In genomic region chr9:21889229-21889628, GRCm38 (mm10) we compare ENCODE assay signal across 19 mouse cellular contexts. TPM values are rescaled to one million over a fixed set of nuclear protein-coding genes. Genes with fewer than 3 reads are reported as not detected.
A peak's percentile ranks its signal among the peaks of the same experiment; 100 is the strongest.
DNase-seq lines count a peak whose midpoint lies in the region; ATAC-seq and TF ChIP-seq lines count a peak whose summit lies in the region.
"Had no signal": no experiment of that assay in that cellular context is flagged by ENCODE, and none has a peak within 500 bp of the region (broad histone marks: within the 10 kb centered on the region; RNA-seq: fewer than 3 reads in every experiment).

No protein-coding gene starts in this region.

- DNase-seq in gastrocnemius, adult 2 months: no peak
- no peak for DNase-seq in gastrocnemius, postnatal 4 days (ENCODE audit: low spot score in 2 of 2)
- DNase-seq in liver, adult 2 months (ENCODE audit: extremely low read depth, low read depth, low spot score): peak; percentile 33
- DNase-seq in liver, embryonic 11.5 days (ENCODE audit: low spot score): no peak
- DNase-seq in NIH3T3 (ENCODE audit: low read depth): peak; percentile 33
- no peak for DNase-seq in urinary bladder, postnatal 10 days (ENCODE audit: low spot score)
- DNase-seq: B cell, adult 2 months; cerebellum, adult 11 months; heart, adult 11 months; lung, postnatal 14 days; right cerebral cortex, adult 18-20 months had no signal

- H3K4me2 ChIP-seq in liver, embryonic 11.5 days: no peak overlapping the region
- H3K4me2 ChIP-seq: embryonic facial prominence, embryonic 13.5 days; heart, embryonic 15.5 days; hindbrain, embryonic 15.5 days; midbrain, embryonic 12.5 days had no signal

- no peaks in the 10 kb centered on the region for H3K4me1 ChIP-seq in liver, adult 2 months (ENCODE audit: control insufficient read depth, insufficient read depth, low read length)
- H3K4me1 ChIP-seq in liver, embryonic 11.5 days (replicated peaks; ENCODE audit: control insufficient read depth, insufficient read depth, low read length): no peaks in the 10 kb centered on the region
- H3K4me1 ChIP-seq: embryonic facial prominence, embryonic 13.5 days; heart, embryonic 15.5 days; hindbrain, embryonic 15.5 days; midbrain, embryonic 12.5 days had no signal

- 51% methylated on average over 3 of the region's 3 CpGs for WGBS in liver, adult 2 months
- 54% methylated on average over 3 of the region's 3 CpGs for WGBS in liver, embryonic 11.5 days

- no peak overlapping the region for H3K4me3 ChIP-seq in gastrocnemius, adult 2 months
- H3K4me3 ChIP-seq in liver, adult 2 months (ENCODE audit: insufficient read depth, low read depth, low read length): no peak overlapping the region
- H3K4me3 ChIP-seq in liver, embryonic 11.5 days (ENCODE audit: low read depth, low read length): no peak overlapping the region
- H3K4me3 ChIP-seq: embryonic facial prominence, embryonic 13.5 days; heart, embryonic 15.5 days; hindbrain, embryonic 15.5 days; midbrain, embryonic 12.5 days; myocyte had no signal

- H3K36me3 ChIP-seq in liver, adult 2 months (ENCODE audit: control insufficient read depth, insufficient read depth, low read length): no peaks in the 10 kb centered on the region
- no peaks in the 10 kb centered on the region for H3K36me3 ChIP-seq in liver, embryonic 11.5 days (ENCODE audit: control insufficient read depth, insufficient read depth, low read length)
- H3K36me3 ChIP-seq: embryonic facial prominence, embryonic 13.5 days; heart, embryonic 15.5 days; hindbrain, embryonic 15.5 days; midbrain, embryonic 12.5 days had no signal

- H3K27me3 ChIP-seq in liver, adult 2 months (ENCODE audit: control insufficient read depth, insufficient read depth, low read length): no peaks in the 10 kb centered on the region; the same call in 1 of the 2 replicates
- H3K27me3 ChIP-seq in liver, embryonic 11.5 days (replicated peaks; ENCODE audit: control insufficient read depth, insufficient read depth, low read length): peaks cover under 1% of the 10 kb centered on the region; the same call in 1 of the 2 replicates
- H3K27me3 ChIP-seq: heart, embryonic 15.5 days; hindbrain, embryonic 15.5 days had no signal

- H3K9me3 ChIP-seq in liver, embryonic 11.5 days (ENCODE audit: control insufficient read depth, low read length): no peaks in the 10 kb centered on the region
- H3K9me3 ChIP-seq: embryonic facial prominence, embryonic 13.5 days; heart, embryonic 15.5 days; hindbrain, embryonic 15.5 days; midbrain, embryonic 12.5 days had no signal

- no peak overlapping the region for H3K27ac ChIP-seq in gastrocnemius, adult 2 months
- H3K27ac ChIP-seq in liver, adult 2 months (replicated peaks; ENCODE audit: insufficient read depth, low read depth, low read length): no peak overlapping the region
- H3K27ac ChIP-seq in liver, embryonic 11.5 days (ENCODE audit: low read depth, low read length): no peak overlapping the region
- H3K27ac ChIP-seq: embryonic facial prominence, embryonic 13.5 days; heart, embryonic 15.5 days; hindbrain, embryonic 15.5 days; midbrain, embryonic 12.5 days had no signal

- intact Hi-C loops in gastrocnemius, adult 2 months (cut with DNase I): no loop called here

- no peak for ATAC-seq in liver, embryonic 11.5 days (replicated peaks; ENCODE audit: low FRiP score)
- ATAC-seq in megakaryocyte progenitor cell, adult 5-6 weeks (replicated peaks; ENCODE audit: poor library complexity): peak; percentile 63
- ATAC-seq in cerebellum, adult (ENCODE audit: insufficient number of reproducible peaks, low FRiP score, low TSS enrichment): no peak
- ATAC-seq: activated CD4-positive, CD25-positive, alpha-beta regulatory T cell, adult 4 months had no signal

- no peak for TF ChIP-seq POLR2A in liver, adult 2 months (IDR thresholded peaks at IDR 0.05; ENCODE audit: extremely low read depth, insufficient read depth, low read length)

- peak; percentile 14; the same call in 1 of the 2 replicates for TF ChIP-seq CTCF in gastrocnemius, adult 2 months (IDR thresholded peaks at IDR 0.05)
- peak; percentile 76 for TF ChIP-seq CTCF in liver, adult 2 months (IDR thresholded peaks at IDR 0.05; ENCODE audit: low read depth, low read length)

- no peak overlapping the region for H3K9ac ChIP-seq in liver, adult 2 months (ENCODE audit: low read depth, low read length)
- no peak overlapping the region for H3K9ac ChIP-seq in liver, embryonic 11.5 days (ENCODE audit: low read depth, low read length)
- H3K9ac ChIP-seq: embryonic facial prominence, embryonic 13.5 days; heart, embryonic 15.5 days; hindbrain, embryonic 15.5 days; midbrain, embryonic 12.5 days had no signal

- no peaks in the 10 kb centered on the region for H3K79me2 ChIP-seq in liver, adult 2 months (ENCODE audit: control insufficient read depth, insufficient read depth, low read length)

RNA-seq across cellular contexts. Expression of gene Rab3d, which starts 28.8 kb away (rescaled TPM):
- total RNA-seq in gastrocnemius, adult 2 months (2021): 1 to 10 TPM; 2.6 to 3.5 TPM
- 10 to 100 TPM; 12.6 to 16.1 TPM for total RNA-seq in gastrocnemius, postnatal 4 days (2021)
- 5.5 and 5.6 TPM in 2 replicates for total RNA-seq in liver, adult 2 months (2014; rRNA removed)
- polyA plus RNA-seq in liver, adult 2 months (2012; rRNA removed): 8.0 and 16.6 TPM in 2 replicates
- 5.7 and 7.3 TPM in 2 replicates for polyA plus RNA-seq in liver, embryonic 11.5 days (2014; fragmentation: Nextera tagmentation; extraction: Ambion mirVana)
- 14.5 and 20.1 TPM in 2 replicates for total RNA-seq in megakaryocyte progenitor cell, adult 5-6 weeks (2015)
- total RNA-seq in megakaryocyte progenitor cell, adult 5-6 weeks (2017): 37.3 and 50.6 TPM in 2 replicates

RNA-seq across cellular contexts. Expression of gene Dock6, which starts 36.8 kb away (rescaled TPM):
- total RNA-seq in gastrocnemius, adult 2 months (2021): 10 to 100 TPM in 1 of 2 experiments, 1 to 10 TPM in 1; 9.4 to 10.5 TPM
- 10 to 100 TPM; 34.3 to 44.5 TPM for total RNA-seq in gastrocnemius, postnatal 4 days (2021)
- 8.5 and 12.6 TPM in 2 replicates for total RNA-seq in liver, adult 2 months (2014; rRNA removed)
- polyA plus RNA-seq in liver, adult 2 months (2012; rRNA removed): 23.2 and 33.9 TPM in 2 replicates
- polyA plus RNA-seq in liver, embryonic 11.5 days (2014; fragmentation: Nextera tagmentation; extraction: Ambion mirVana): 14.9 and 21.6 TPM in 2 replicates
- 0.64 and 1.6 TPM in 2 replicates for total RNA-seq in megakaryocyte progenitor cell, adult 5-6 weeks (2015)
- total RNA-seq in megakaryocyte progenitor cell, adult 5-6 weeks (2017): 0.67 and 2.3 TPM in 2 replicates

RNA-seq across cellular contexts. Expression of gene Ccdc159, which starts 38.0 kb away (rescaled TPM):
- 1 to 10 TPM in 1 of 2 experiments, under 1 TPM in 1; 0.66 to 1.1 TPM for total RNA-seq in gastrocnemius, adult 2 months (2021)
- total RNA-seq in gastrocnemius, postnatal 4 days (2021): 1 to 10 TPM in 1 of 2 experiments, under 1 TPM in 1; 0.98 to 1.3 TPM
- total RNA-seq in liver, adult 2 months (2014; rRNA removed): 7.6 and 7.9 TPM in 2 replicates
- polyA plus RNA-seq in liver, adult 2 months (2012; rRNA removed): 6.7 and 11.6 TPM in 2 replicates
- polyA plus RNA-seq in liver, embryonic 11.5 days (2014; fragmentation: Nextera tagmentation; extraction: Ambion mirVana): 2.2 and 2.9 TPM in 2 replicates
- total RNA-seq in megakaryocyte progenitor cell, adult 5-6 weeks (2015): 0.12 TPM in 1 of 2 replicates, not detected in the other
- total RNA-seq in megakaryocyte progenitor cell, adult 5-6 weeks (2017): 0.08 and 0.41 TPM in 2 replicates
- polyA plus RNA-seq: activated CD4-positive, CD25-positive, alpha-beta regulatory T cell, adult 4 months had no signal

RNA-seq across cellular contexts. Expression of gene Tmem205, which starts 38.1 kb away (rescaled TPM):
- 10 to 100 TPM; 11.6 to 11.8 TPM for total RNA-seq in gastrocnemius, adult 2 months (2021)
- 10 to 100 TPM; 18.9 to 21.4 TPM for total RNA-seq in gastrocnemius, postnatal 4 days (2021)
- total RNA-seq in liver, adult 2 months (2014; rRNA removed): 841 and 970 TPM in 2 replicates
- 1,676 and 1,979 TPM in 2 replicates for polyA plus RNA-seq in liver, adult 2 months (2012; rRNA removed)
- polyA plus RNA-seq in liver, embryonic 11.5 days (2014; fragmentation: Nextera tagmentation; extraction: Ambion mirVana): 45.0 and 51.0 TPM in 2 replicates
- 49.4 and 60.5 TPM in 2 replicates for total RNA-seq in megakaryocyte progenitor cell, adult 5-6 weeks (2015)
- 19.7 and 22.1 TPM in 2 replicates for total RNA-seq in megakaryocyte progenitor cell, adult 5-6 weeks (2017)

RNA-seq across cellular contexts. Expression of gene Plppr2, which starts 47.6 kb away (rescaled TPM):
- under 1 TPM; 0.36 to 0.98 TPM for total RNA-seq in gastrocnemius, adult 2 months (2021)
- 1 to 10 TPM; 4.4 to 4.8 TPM for total RNA-seq in gastrocnemius, postnatal 4 days (2021)
- total RNA-seq in liver, adult 2 months (2014; rRNA removed): 0.67 and 0.74 TPM in 2 replicates
- polyA plus RNA-seq in liver, adult 2 months (2012; rRNA removed): 9.4 and 14.6 TPM in 2 replicates
- 6.1 and 7.2 TPM in 2 replicates for polyA plus RNA-seq in liver, embryonic 11.5 days (2014; fragmentation: Nextera tagmentation; extraction: Ambion mirVana)
- total RNA-seq in megakaryocyte progenitor cell, adult 5-6 weeks (2015): 0.42 TPM in 2 replicates
- 0.21 TPM in 1 of 2 replicates, not detected in the other for total RNA-seq in megakaryocyte progenitor cell, adult 5-6 weeks (2017)

Comparison
In these comparisons a context has a peak if more than half of its experiments do, and no peak if none do; other contexts are left out.
1. DNase-seq: peak in liver, adult 2 months (single experiment) and NIH3T3 (single experiment); none in gastrocnemius, adult 2 months (single experiment), gastrocnemius, postnatal 4 days (0 of 2), liver, embryonic 11.5 days (single experiment) and urinary bladder, postnatal 10 days (single experiment).